Mouse (Mus musculus) layer of hippocampus, postnatal 25 days (tissue): Measurements from ENCODE around the gene Gm28168. TPM values are rescaled to one million over a fixed set of nuclear protein-coding genes. Genes with fewer than 3 reads are reported as not detected.
"Not testable (repeated sequence)": the region's sequence is repeated elsewhere in the genome, so short reads cannot be mapped to it uniquely, and the experiment has no call there.

Experiments used
- DNase-seq, 2 experiments: peaks; one replicate each; pipeline ENCODE4 v3.0.0; 2022; ENCODE audit warnings: mixed read lengths in 2 of 2, low spot score in 1 of 2; ENCODE audit errors: extremely low spot score in 1 of 2
- total RNA-seq, 2 experiments: library from RNA; stranded (reverse); gene quantifications; 2 replicates each; pipeline ENCODE4 v1.2.3; 2021

Gm28168 gene
- total RNA-seq = not detected

- DNase-seq = not testable (repeated sequence)
Measured at GRCm38 (mm10) chr1:117927715-117928114, at the start of gene Gm28168. Gm28168 (plus strand) TSS chr1:117928015.

GRCm38 (mm10) chr1:117965639-117966038, 37.8 kb downstream of the Gm28168 start, which contains the start of gene Gm7145:
Gm7145 (plus strand) TSS chr1:117965939.
- DNase-seq = no peak

Other genes with a start within 250 kb of the Gm28168 start
- gene Gm28363, start 230.9 kb upstream of the Gm28168 start, total RNA-seq = not detected
- not detected for gene B020011L13Rik, start 146.9 kb upstream of the Gm28168 start, total RNA-seq
- not detected for gene Gm28360, start 97.9 kb upstream of the Gm28168 start, total RNA-seq
- gene Gm7145, start 37.9 kb downstream of the Gm28168 start, total RNA-seq = not detected
- gene Gm29106, start 248.5 kb downstream of the Gm28168 start, total RNA-seq = not detected